Mouse (Mus musculus) G1E (cell line): ENCODE measurements around the gene Hs6st3. TPM values are rescaled to one million over a fixed set of nuclear protein-coding genes. Genes with fewer than 3 reads are reported as not detected.

ENCODE experiments used
- ATAC-seq: 2 replicates; pipeline ENCODE4 v1.8.0; 2016; ENCODE audit warnings: mild to moderate bottlenecking; ENCODE audit not compliant: insufficient number of reproducible peaks, poor library complexity, low FRiP score, severe bottlenecking; ENCODE audit errors: extremely low read depth
- DNase-seq: peaks from one replicate; pipeline ENCODE4 v3.0.0; 2012; ENCODE audit warnings: low spot score
- H3K27me3 ChIP-seq: 2 replicates; pipeline ENCODE4 v1.6.1; 2012; ENCODE audit warnings: mild to moderate bottlenecking, low read length, inconsistent platforms; ENCODE audit not compliant: insufficient read depth
- H3K36me3 ChIP-seq: replicated peaks from 2 replicates; pipeline ENCODE3; 2012; ENCODE audit warnings: mild to moderate bottlenecking, inconsistent platforms
- H3K4me1 ChIP-seq: 2 replicates; pipeline ENCODE4 v1.6.1; 2012; ENCODE audit warnings: low read depth, low read length, inconsistent platforms, mixed read lengths; ENCODE audit not compliant: insufficient read depth
- H3K4me3 ChIP-seq: 2 replicates; pipeline ENCODE4 v1.5.1; 2012; ENCODE audit warnings: low read depth, mild to moderate bottlenecking, inconsistent platforms, low read length, moderate library complexity, mixed read lengths
- H3K9me3 ChIP-seq: replicated peaks from 2 replicates; pipeline ENCODE4 v1.6.1; 2012; ENCODE audit warnings: inconsistent platforms
- CTCF ChIP-seq: IDR thresholded peaks from 2 replicates; pipeline ENCODE4 v1.5.1; 2012; ENCODE audit warnings: low read depth, low read length, inconsistent platforms, mixed read lengths
- GATA1 ChIP-seq: IDR thresholded peaks from 2 replicates; pipeline ENCODE4 v1.6.1; 2012; ENCODE audit warnings: borderline replicate concordance, low read length, inconsistent platforms, mixed read lengths
- GATA2 ChIP-seq: IDR thresholded peaks from 2 replicates; pipeline ENCODE4 v1.6.1; 2012; ENCODE audit warnings: low read depth, low read length, inconsistent platforms, borderline replicate concordance
- POLR2AphosphoS5 ChIP-seq: IDR thresholded peaks from 2 replicates; pipeline ENCODE4 v1.6.1; 2012; ENCODE audit warnings: low read depth, low read length, inconsistent platforms; ENCODE audit not compliant: insufficient replicate concordance
- TAL1 ChIP-seq: conservative IDR thresholded peaks from 2 replicates; pipeline ENCODE4 v1.6.1; 2012; ENCODE audit warnings: low read depth, low read length, inconsistent platforms, mixed read lengths
- polyA plus RNA-seq: library from polyadenylated mRNA; stranded (reverse); fragments of >175 nt; gene quantifications from 2 replicates; pipeline ENCODE4 v1.2.3, GENCODE M21; 2012
- total RNA-seq, 2 experiments: library from RNA; stranded (forward) in 1 of 2; stranded (reverse) in 1 of 2; fragments of 200-1000 nt in 1 of 2; fragments of >200 nt in 1 of 2; fragmentation: Nextera tagmentation in 1 of 2; gene quantifications; 2 replicates each; pipeline ENCODE4 v1.2.3; 2014 to 2017

The Hs6st3 gene
- total and polyA plus RNA-seq, 3 experiments, result 0.11 TPM; not detected in 2

- no peaks in the 10 kb centered on the region for H3K27me3 ChIP-seq
- no peaks in the 10 kb centered on the region for H3K36me3 ChIP-seq
- ATAC-seq (no peak), DNase-seq (no peak)
- TF ChIP-seq GATA2 (no peak), GATA1 (no peak), TAL1 (no peak)
- no peaks in the 10 kb centered on the region for H3K4me1 ChIP-seq
- H3K9me3 ChIP-seq, result peaks cover 41% of the 10 kb centered on the region
- no peak overlapping the region for H3K4me3 ChIP-seq
These were observed 491.0 kb downstream of the Hs6st3 start for GRCm38 (mm10) chr14:119629127-119629526.

- TF ChIP-seq GATA2 (no peak), GATA1 (no peak), POLR2AphosphoS5 (no peak), CTCF (no peak), TAL1 (no peak)
- no peaks in the 10 kb centered on the region for H3K4me1 ChIP-seq
- ATAC-seq, result no peak
These were observed 494.9 kb downstream of the Hs6st3 start for GRCm38 (mm10) chr14:119633090-119633489.

GRCm38 (mm10) chr14:119633626-119634025 lies 495.5 kb downstream of the Hs6st3 start:
- Histone ChIP-seq H3K4me1 (no peaks in the 10 kb centered on the region), H3K4me3 (no peak overlapping the region), H3K9me3 (peaks cover 19% of the 10 kb centered on the region), H3K36me3 (no peaks in the 10 kb centered on the region), H3K27me3 (no peaks in the 10 kb centered on the region)
- ATAC-seq, result no peak
- no peak for TF ChIP-seq GATA2
- TF ChIP-seq TAL1, result no peak
- DNase-seq, result no peak

More at GRCm38 (mm10) chr14:119633090-119633489, 494.9 kb downstream of the Hs6st3 start:
- Histone ChIP-seq H3K27me3 (no peaks in the 10 kb centered on the region), H3K9me3 (peaks cover 15% of the 10 kb centered on the region), H3K4me3 (no peak overlapping the region), H3K36me3 (no peaks in the 10 kb centered on the region)
- no peak for DNase-seq

GRCm38 (mm10) chr14:119642874-119643273 lies 504.7 kb downstream of the Hs6st3 start:
- TF ChIP-seq GATA1, result no peak
- Histone ChIP-seq H3K4me3 (no peak overlapping the region), H3K36me3 (no peaks in the 10 kb centered on the region), H3K9me3 (peaks cover 21% of the 10 kb centered on the region), H3K27me3 (no peaks in the 10 kb centered on the region), H3K4me1 (no peaks in the 10 kb centered on the region)
- DNase-seq (no peak), ATAC-seq (no peak)

- Histone ChIP-seq H3K27me3 (no peaks in the 10 kb centered on the region), H3K9me3 (peaks cover 15% of the 10 kb centered on the region), H3K4me1 (no peaks in the 10 kb centered on the region), H3K4me3 (no peak overlapping the region), H3K36me3 (no peaks in the 10 kb centered on the region)
- TF ChIP-seq GATA2 (no peak), CTCF (no peak), TAL1 (no peak), GATA1 (no peak), POLR2AphosphoS5 (no peak)
- ATAC-seq, result peak; percentile 22; the same call in 1 of the 2 replicates
- no peak for DNase-seq
These were observed 505.7 kb downstream of the Hs6st3 start for GRCm38 (mm10) chr14:119643840-119644239.

- DNase-seq, result no peak
- no peak for ATAC-seq
- Histone ChIP-seq H3K36me3 (no peaks in the 10 kb centered on the region), H3K9me3 (peaks cover 27% of the 10 kb centered on the region), H3K4me3 (no peak overlapping the region), H3K27me3 (no peaks in the 10 kb centered on the region), H3K4me1 (no peaks in the 10 kb centered on the region)
- TF ChIP-seq POLR2AphosphoS5, result no peak
- no peak for TF ChIP-seq GATA2
- no peak for TF ChIP-seq TAL1
- no peak for TF ChIP-seq GATA1
- no peak for TF ChIP-seq CTCF
These were observed 518.8 kb downstream of the Hs6st3 start for GRCm38 (mm10) chr14:119656936-119657335.

- Histone ChIP-seq H3K36me3 (no peaks in the 10 kb centered on the region), H3K9me3 (peaks cover 44% of the 10 kb centered on the region), H3K4me3 (no peak overlapping the region), H3K4me1 (no peaks in the 10 kb centered on the region), H3K27me3 (no peaks in the 10 kb centered on the region)
- TF ChIP-seq POLR2AphosphoS5 (no peak), GATA2 (no peak), GATA1 (no peak), CTCF (no peak)
- no peak for ATAC-seq
- DNase-seq, result no peak
These were observed 527.6 kb downstream of the Hs6st3 start for GRCm38 (mm10) chr14:119665741-119666141.
